Mouse (Mus musculus) small intestine, adult 2 months (tissue): ENCODE measurements around the gene Tmem205.

ENCODE experiments used
- CTCF ChIP-seq: fragments of 200-500 bp; IDR thresholded peaks from 2 replicates; pipeline ENCODE4 v1.5.1; 2012; ENCODE audit warnings: low read depth, mild to moderate bottlenecking, control low read depth, inconsistent platforms, low read length, moderate library complexity, mixed read lengths; ENCODE audit not compliant: insufficient replicate concordance, insufficient read length; ENCODE audit errors: extremely low read depth
- POLR2A ChIP-seq: fragments of 200-500 bp; IDR thresholded peaks from 2 replicates; pipeline ENCODE4 v1.6.1; 2012; ENCODE audit warnings: low read depth, mild to moderate bottlenecking, control low read depth, inconsistent platforms, low read length, moderate library complexity

- TF ChIP-seq POLR2A (no peak), CTCF (no peak)
Observed at GRCm38 (mm10) chr9:21924099-21924493, 3.3 kb downstream of the Tmem205 start.
